Mouse (Mus musculus): Measurements from ENCODE around the gene Sntn.

Gene Sntn

DNA sequence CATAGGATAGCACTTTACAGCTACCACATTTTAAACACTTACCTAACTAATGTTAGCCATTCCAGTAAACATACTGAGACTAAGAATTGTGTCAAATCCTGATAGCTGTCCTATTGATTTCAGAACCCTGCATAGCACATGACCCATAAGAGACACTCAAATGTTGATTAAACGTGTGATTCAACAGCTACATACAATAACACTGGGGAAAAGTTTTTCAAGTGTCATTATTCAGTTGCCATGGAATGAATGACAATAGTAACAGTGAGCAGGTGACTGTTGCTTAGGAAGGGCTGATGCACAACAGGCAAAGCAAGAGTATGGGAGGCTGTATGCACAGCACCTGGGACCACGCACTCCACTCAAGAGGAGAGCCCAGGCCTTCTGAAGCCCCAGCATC, at the start of gene Sntn:
TSS of gene Sntn (plus strand) at position 301 of the 400 bp plus-strand sequence.
- no peak for TF ChIP-seq GATA4 (IDR thresholded peaks at IDR 0.05; ENCODE audit: insufficient replicate concordance, low read length)

DNA sequence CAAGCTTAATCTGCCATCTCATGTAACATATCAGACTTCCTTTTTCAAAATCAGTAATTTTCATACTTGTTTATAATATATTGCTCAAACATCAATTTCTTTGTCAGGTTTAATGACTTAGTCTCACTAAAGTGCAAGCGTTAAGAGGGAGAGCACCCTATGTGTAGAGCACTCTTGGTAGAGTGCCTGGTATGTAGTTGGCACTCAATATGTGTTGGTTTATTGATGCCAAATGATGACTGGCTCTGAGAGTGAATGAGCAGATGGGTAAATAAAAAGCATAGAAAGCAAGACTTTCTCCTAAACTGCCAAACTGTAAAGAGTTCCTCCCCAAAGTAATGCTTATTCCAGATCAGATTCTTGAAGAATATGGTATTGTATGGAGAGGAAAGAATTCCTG, 20.8 kb upstream of the Sntn start:
- no peak for TF ChIP-seq GATA4 (IDR thresholded peaks at IDR 0.05; ENCODE audit: insufficient replicate concordance, low read length)

DNA sequence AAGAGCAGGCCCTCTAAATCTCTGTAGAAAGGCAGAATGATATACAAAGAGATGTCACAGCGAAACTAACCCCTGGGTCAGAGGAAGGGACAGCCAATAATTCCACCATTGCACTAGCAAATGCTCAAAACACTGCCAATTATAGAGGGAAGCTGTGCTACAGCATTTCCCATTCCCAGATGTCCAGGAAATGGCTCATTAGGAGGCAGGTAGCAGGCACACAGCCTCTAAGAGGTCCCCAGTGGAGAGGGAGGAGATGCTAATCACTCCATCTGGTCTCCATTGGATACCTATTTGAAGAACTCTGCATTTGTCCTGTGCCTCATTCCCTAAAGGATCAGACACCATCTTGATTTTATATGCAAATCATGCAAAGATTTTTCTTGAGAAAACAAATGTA, 19.6 kb upstream of the Sntn start:
- TF ChIP-seq GATA4 (IDR thresholded peaks at IDR 0.05; ENCODE audit: insufficient replicate concordance, low read length) = no peak

GRCm38 (mm10) chr14:13651541-13652298, 19.0 kb upstream of the Sntn start:
- no peak for TF ChIP-seq GATA4 (IDR thresholded peaks at IDR 0.05; ENCODE audit: insufficient replicate concordance, low read length)

DNA sequence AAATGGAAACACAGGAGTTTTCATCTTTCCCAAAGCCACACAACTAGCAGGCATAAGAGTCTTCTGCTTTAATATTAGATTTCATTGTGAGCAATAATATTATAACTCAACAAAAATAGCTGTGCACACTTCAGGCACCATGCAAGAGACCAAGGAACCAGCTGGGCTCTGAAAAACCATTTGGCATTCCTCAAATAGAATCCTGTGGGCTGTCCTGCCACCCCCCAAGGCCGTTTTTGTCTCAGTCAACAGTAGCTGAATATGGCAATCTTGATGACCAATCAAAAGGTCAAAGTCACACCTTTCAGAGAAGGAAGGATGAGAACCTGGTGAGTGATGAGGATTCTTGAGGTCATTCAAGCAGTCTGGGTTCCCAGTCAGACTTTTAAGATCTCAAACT, 16.0 kb downstream of the Sntn start:
- TF ChIP-seq GATA4 (IDR thresholded peaks at IDR 0.05; ENCODE audit: insufficient replicate concordance, low read length) = no peak

DNA sequence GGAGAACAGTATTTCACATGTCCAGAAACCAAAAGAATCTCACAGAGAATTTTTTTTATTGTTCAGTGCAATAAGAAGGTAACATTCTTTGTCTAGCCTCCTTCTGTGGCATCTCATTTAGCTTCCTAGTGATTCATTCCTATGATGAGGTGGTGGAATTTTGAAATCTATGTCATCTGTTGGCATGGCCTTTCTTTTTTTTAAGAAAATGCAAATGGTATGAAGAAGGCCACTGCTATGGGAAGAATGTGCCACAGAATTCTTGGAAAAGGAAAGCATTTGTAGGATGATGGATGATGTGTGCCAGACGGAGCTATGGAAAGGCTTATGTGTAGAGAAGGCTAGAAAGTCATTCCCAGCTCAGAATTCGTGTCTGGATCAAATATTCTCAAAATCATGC, 19.8 kb downstream of the Sntn start:
- TF ChIP-seq GATA4 (IDR thresholded peaks at IDR 0.05; ENCODE audit: insufficient replicate concordance, low read length) = no peak

DNA sequence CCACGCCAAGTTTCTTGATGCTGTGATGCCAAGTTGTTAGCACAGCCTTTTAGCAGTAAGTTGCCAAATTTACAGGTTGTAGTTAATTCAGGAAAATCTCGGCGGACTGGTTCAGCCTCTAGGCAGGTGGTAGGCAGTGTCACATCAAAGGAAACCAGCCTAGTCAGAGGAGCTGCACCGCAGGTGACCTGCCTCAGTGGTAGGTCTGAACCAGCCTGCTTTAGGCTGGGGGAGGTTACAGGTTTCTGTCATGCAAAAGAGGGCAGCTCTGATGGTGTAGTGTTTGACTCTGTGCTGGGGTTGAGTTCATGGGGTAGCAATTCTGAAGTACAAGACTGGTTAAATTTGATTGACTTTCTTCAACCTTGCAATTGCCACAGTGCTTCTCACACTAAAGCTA, 61.6 kb downstream of the Sntn start:
- no peak for TF ChIP-seq GATA4 (IDR thresholded peaks at IDR 0.05; ENCODE audit: insufficient replicate concordance, low read length)

Data from liver, adult (tissue).